Mouse (Mus musculus): ENCODE measurements around the gene Gnrhr.

DNA sequence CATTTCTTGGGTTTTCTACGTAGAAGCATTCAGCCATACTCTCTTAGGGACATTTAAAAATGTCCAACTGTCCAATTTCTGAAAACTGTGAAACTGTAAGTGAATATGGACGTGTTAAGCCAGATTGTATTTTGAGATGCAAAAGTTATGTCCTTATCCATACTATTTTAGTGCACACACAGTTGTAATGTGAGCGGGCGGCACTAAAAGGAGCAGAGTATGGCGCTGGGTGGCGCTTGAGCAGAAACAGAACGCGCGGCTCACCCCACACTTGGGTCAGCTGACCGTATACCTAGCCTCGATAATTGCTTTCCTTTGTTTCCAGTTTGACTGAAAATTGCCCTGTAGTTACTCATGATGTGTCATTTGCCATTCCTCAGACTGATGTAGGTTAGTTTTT is 48.9 kb upstream of the Gnrhr start:
- TF ChIP-seq POLR2A (IDR thresholded peaks at IDR 0.05; ENCODE audit: low read depth, low read length) (no peak), CTCF (conservative IDR thresholded peaks at IDR 0.05; ENCODE audit: insufficient read depth, insufficient read length, low read depth, low read length) (no peak)
